Mouse (Mus musculus) stomach, embryonic 16.5 days (tissue): ENCODE measurements around the gene Susd1. TPM values are rescaled to one million over a fixed set of nuclear protein-coding genes. Genes with fewer than 3 reads are reported as not detected.

ENCODE experiments used
- ATAC-seq: fragments of 200-750 bp; cut with Nextera tagmentation; 2 replicates; pipeline ENCODE4 v1.8.0; 2017; ENCODE audit warnings: moderate number of reproducible peaks, moderate TSS enrichment; ENCODE audit not compliant: insufficient read depth, low FRiP score
- H3K27ac ChIP-seq: fragments of 300-500 bp; sonication (generic); 2 replicates; pipeline ENCODE4 v1.5.1; 2014; ENCODE audit warnings: low read length
- H3K27me3 ChIP-seq: fragments of 300-500 bp; sonication (generic); 2 replicates; pipeline ENCODE4 v1.6.1; 2014; ENCODE audit warnings: low read length, control low read depth, mixed read lengths; ENCODE audit not compliant: control insufficient read depth, insufficient read depth
- H3K36me3 ChIP-seq: fragments of 300-500 bp; sonication (generic); 2 replicates; pipeline ENCODE4 v1.6.1; 2014; ENCODE audit warnings: low read length; ENCODE audit not compliant: control insufficient read depth, insufficient read depth
- H3K4me1 ChIP-seq: fragments of 300-500 bp; sonication (generic); 2 replicates; pipeline ENCODE4 v1.6.1; 2014; ENCODE audit warnings: low read length, control low read depth, mixed read lengths; ENCODE audit not compliant: control insufficient read depth, insufficient read depth
- H3K4me2 ChIP-seq: fragments of 300-500 bp; sonication (generic); 2 replicates; pipeline ENCODE4 v1.6.1; 2014; ENCODE audit warnings: low read depth, low read length, mixed read lengths
- H3K4me3 ChIP-seq: fragments of 300-500 bp; sonication (generic); replicated peaks from 2 replicates; pipeline ENCODE4 v1.5.1; 2014; ENCODE audit warnings: mild to moderate bottlenecking, low read length
- H3K9ac ChIP-seq: fragments of 300-500 bp; sonication (generic); 2 replicates; pipeline ENCODE4 v1.6.1; 2014; ENCODE audit warnings: low read length
- H3K9me3 ChIP-seq: fragments of 300-500 bp; sonication (generic); replicated peaks from 2 replicates; pipeline ENCODE4 v1.6.1; 2016; ENCODE audit warnings: low read length, control low read depth; ENCODE audit not compliant: control insufficient read depth
- WGBS: fragments of 180-500 bp; shearing (Covaris S2); extraction: QIAGEN DNeasy Blood & Tissue Kit; methylation state at CpG from one replicate; pipeline ENCODE4 v1.1.7; 2014; 5-methylcytosine and 5-hydroxymethylcytosine counted together
- polyA plus RNA-seq: library from polyadenylated mRNA; unstranded; fragments of >200 nt; fragmentation: Nextera tagmentation; extraction: Ambion mirVana; gene quantifications from 2 replicates; pipeline ENCODE4 v1.2.1, GENCODE M21; 2015

Susd1 gene
- polyA plus RNA-seq, 1 experiment from 2014 or later: 11.8 TPM

GRCm38 (mm10) chr4:59274136-59274535, 164.3 kb downstream of the Susd1 start:
- no peak overlapping the region for H3K4me2 ChIP-seq
- no peak overlapping the region for H3K27ac ChIP-seq
- no peaks in the 10 kb centered on the region for H3K9me3 ChIP-seq
- no peak for ATAC-seq
- 73% methylated on average over 4 of the region's 4 CpGs for WGBS
- no peak overlapping the region for H3K4me3 ChIP-seq
- no peak overlapping the region for H3K9ac ChIP-seq
- H3K4me1 ChIP-seq: no peaks in the 10 kb centered on the region
- no peaks in the 10 kb centered on the region for H3K27me3 ChIP-seq
- H3K36me3 ChIP-seq: no peaks in the 10 kb centered on the region

- Histone ChIP-seq H3K9me3 (no peaks in the 10 kb centered on the region), H3K9ac (no peak overlapping the region), H3K27me3 (no peaks in the 10 kb centered on the region), H3K4me3 (no peak overlapping the region), H3K27ac (no peak overlapping the region), H3K4me2 (no peak overlapping the region), H3K36me3 (no peaks in the 10 kb centered on the region), H3K4me1 (no peaks in the 10 kb centered on the region)
- ATAC-seq: no peak
- WGBS: 38% methylated on average over 1 of the region's 1 CpGs
Measured at GRCm38 (mm10) chr4:59273342-59273741, 165.1 kb downstream of the Susd1 start.

- no peaks in the 10 kb centered on the region for H3K9me3 ChIP-seq
- WGBS: 85% methylated on average over 5 of the region's 5 CpGs
- no peak overlapping the region for H3K27ac ChIP-seq
- H3K4me2 ChIP-seq: no peak overlapping the region
- no peaks in the 10 kb centered on the region for H3K36me3 ChIP-seq
- no peak for ATAC-seq
- no peaks in the 10 kb centered on the region for H3K4me1 ChIP-seq
- no peak overlapping the region for H3K4me3 ChIP-seq
- H3K27me3 ChIP-seq: no peaks in the 10 kb centered on the region
- H3K9ac ChIP-seq: no peak overlapping the region
Measured at GRCm38 (mm10) chr4:59265631-59266030, 172.8 kb downstream of the Susd1 start.

GRCm38 (mm10) chr4:59265182-59265581, 173.3 kb downstream of the Susd1 start:
- Histone ChIP-seq H3K4me2 (no peak overlapping the region), H3K36me3 (no peaks in the 10 kb centered on the region), H3K9ac (no peak overlapping the region), H3K4me3 (no peak overlapping the region), H3K9me3 (no peaks in the 10 kb centered on the region), H3K27me3 (no peaks in the 10 kb centered on the region), H3K4me1 (no peaks in the 10 kb centered on the region), H3K27ac (no peak overlapping the region)
- no peak for ATAC-seq
- WGBS: 84% methylated on average over 5 of the region's 5 CpGs

Other genes with a start within 250 kb of the Susd1 start
- 8.9 and 9.7 TPM in 2 replicates for gene Ugcg, start 249.4 kb downstream of the Susd1 start, polyA plus RNA-seq
- gene Ptbp3, start 110.7 kb upstream of the Susd1 start, polyA plus RNA-seq: 54.4 and 60.5 TPM in 2 replicates
- 31.8 and 33.8 TPM in 2 replicates for gene Hsdl2, start 142.9 kb upstream of the Susd1 start, polyA plus RNA-seq
- gene E130308A19Rik, start 187.6 kb upstream of the Susd1 start, polyA plus RNA-seq: 13.0 and 13.1 TPM in 2 replicates